Mouse (Mus musculus): ENCODE measurements around the gene Gm9747. TPM values are rescaled to one million over a fixed set of nuclear protein-coding genes. Genes with fewer than 3 reads are reported as not detected.

The Gm9747 gene
- polyA plus RNA-seq, 1 experiment, result not detected

DNA sequence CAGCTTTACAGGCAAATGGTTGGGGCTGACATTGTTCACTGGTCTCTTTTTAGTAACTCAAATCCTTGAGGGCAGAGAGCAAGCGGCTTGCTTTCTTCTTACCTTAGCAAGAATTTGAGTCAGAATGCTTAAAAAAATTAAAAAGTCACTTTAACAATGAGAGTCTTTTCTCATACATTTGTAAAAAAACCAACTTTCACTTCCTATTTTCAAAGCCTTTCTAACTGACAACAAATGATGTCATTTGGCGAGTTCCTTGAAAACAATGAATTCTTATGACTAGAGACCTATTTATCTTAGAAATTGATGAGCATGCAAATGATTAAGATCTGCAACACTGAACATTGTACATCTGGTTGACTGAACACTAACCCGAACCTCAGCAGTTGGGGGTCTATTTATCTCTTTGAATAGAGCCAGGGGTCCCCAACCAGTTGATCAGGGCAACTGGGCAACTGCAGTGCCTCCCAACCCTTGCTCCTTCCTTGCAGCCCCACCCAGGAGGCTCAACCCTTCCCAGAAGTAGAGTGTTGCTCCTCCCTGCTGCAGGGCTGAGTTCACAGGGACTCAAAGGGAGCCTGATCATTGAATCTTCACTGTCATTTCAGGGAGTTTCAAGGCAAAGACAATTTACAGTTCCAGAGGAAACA, 2.7 kb downstream of the Gm9747 start:
- Histone ChIP-seq H3K4me1 (ENCODE audit: control insufficient read depth, insufficient read depth, insufficient read length) (peaks cover 6% of the 10 kb centered on the region; the same call in 1 of the 2 replicates), H3K36me3 (ENCODE audit: control insufficient read depth, insufficient read depth, low read length) (no peaks in the 10 kb centered on the region), H3K27me3 (ENCODE audit: control insufficient read depth, insufficient read depth, low read length) (no peaks in the 10 kb centered on the region), H3K27ac (ENCODE audit: insufficient read depth, low read length) (no peak overlapping the region), H3K4me3 (ENCODE audit: extremely low read depth, insufficient read depth, insufficient read length) (no peak overlapping the region)
- 49% methylated on average over 3 of the region's 3 CpGs for WGBS
- TF ChIP-seq CTCF (IDR thresholded peaks at IDR 0.05; ENCODE audit: extremely low read depth, insufficient read depth, insufficient read length, insufficient replicate concordance) (no peak), POLR2A (IDR thresholded peaks at IDR 0.05; ENCODE audit: low read depth, low read length) (no peak)
- DNase-seq (ENCODE audit: low read depth in 1 of 2, low spot score in 2 of 2), result peak in 1 of 2 experiments; percentile 37

GRCm38 (mm10) chr1:82238245-82238644, 5.3 kb downstream of the Gm9747 start:
- DNase-seq (ENCODE audit: low read depth in 1 of 2, low spot score in 2 of 2), result no peak
- Histone ChIP-seq H3K27ac (ENCODE audit: insufficient read depth, low read length) (no peak overlapping the region), H3K27me3 (ENCODE audit: control insufficient read depth, insufficient read depth, low read length) (no peaks in the 10 kb centered on the region), H3K4me3 (ENCODE audit: extremely low read depth, insufficient read depth, insufficient read length) (no peak overlapping the region), H3K4me1 (ENCODE audit: control insufficient read depth, insufficient read depth, insufficient read length) (peaks cover 6% of the 10 kb centered on the region; the same call in 1 of the 2 replicates), H3K36me3 (ENCODE audit: control insufficient read depth, insufficient read depth, low read length) (no peaks in the 10 kb centered on the region)
- TF ChIP-seq CTCF (IDR thresholded peaks at IDR 0.05; ENCODE audit: extremely low read depth, insufficient read depth, insufficient read length, insufficient replicate concordance), result no peak
- TF ChIP-seq POLR2A (IDR thresholded peaks at IDR 0.05; ENCODE audit: low read depth, low read length), result no peak
- 83% methylated on average over 4 of the region's 4 CpGs for WGBS

DNA sequence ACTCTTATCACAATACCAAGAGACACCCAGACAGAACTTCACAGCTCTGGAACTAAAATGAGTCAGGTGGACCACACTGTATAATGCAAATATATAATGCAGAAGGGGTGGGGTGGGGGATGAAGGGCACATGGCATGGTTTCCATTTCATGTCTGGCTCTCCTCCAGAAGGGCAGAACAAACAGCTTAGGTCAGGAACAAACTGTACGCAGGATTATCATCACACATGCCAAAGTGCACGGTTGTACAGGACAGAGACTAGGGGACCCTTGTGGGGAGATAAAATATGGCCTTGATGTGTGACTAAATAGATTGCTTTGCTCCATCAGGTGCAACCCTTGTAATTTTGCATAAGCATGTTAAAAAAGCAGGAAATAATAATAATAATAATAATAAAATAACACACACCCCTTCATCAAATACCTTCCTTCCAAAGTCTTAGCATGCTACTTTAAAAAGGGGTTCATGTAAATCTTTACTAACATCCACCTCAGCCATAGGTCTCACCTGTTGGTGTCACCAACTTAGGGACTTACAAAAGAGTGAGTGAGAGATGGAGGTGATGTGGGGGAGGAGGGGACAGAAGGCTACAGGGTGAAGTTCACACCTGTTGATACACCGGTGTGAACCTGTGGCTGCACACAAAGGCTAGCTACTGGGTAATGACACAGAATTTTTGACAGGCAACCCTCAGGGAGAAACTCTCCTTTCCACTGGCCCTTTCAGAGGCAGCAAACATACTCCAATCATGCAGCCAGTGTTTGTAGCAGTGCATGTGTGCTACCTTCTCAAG, 6.7 kb downstream of the Gm9747 start:
- Histone ChIP-seq H3K27me3 (ENCODE audit: control insufficient read depth, insufficient read depth, low read length) (no peaks in the 10 kb centered on the region), H3K27ac (ENCODE audit: insufficient read depth, low read length) (no peak overlapping the region), H3K4me1 (ENCODE audit: control insufficient read depth, insufficient read depth, insufficient read length) (peaks cover 6% of the 10 kb centered on the region; the same call in 1 of the 2 replicates), H3K4me3 (ENCODE audit: extremely low read depth, insufficient read depth, insufficient read length) (no peak overlapping the region), H3K36me3 (ENCODE audit: control insufficient read depth, insufficient read depth, low read length) (no peaks in the 10 kb centered on the region)
- no peak for DNase-seq (ENCODE audit: low read depth in 1 of 2, low spot score in 2 of 2)
- WGBS, result 90% methylated on average over 3 of the region's 3 CpGs
- no peak for TF ChIP-seq CTCF (IDR thresholded peaks at IDR 0.05; ENCODE audit: extremely low read depth, insufficient read depth, insufficient read length, insufficient replicate concordance)
- TF ChIP-seq POLR2A (IDR thresholded peaks at IDR 0.05; ENCODE audit: low read depth, low read length), result no peak

GRCm38 (mm10) chr1:82243260-82243825, 10.4 kb downstream of the Gm9747 start:
- DNase-seq (ENCODE audit: low read depth in 1 of 2, low spot score in 2 of 2), result no peak
- Histone ChIP-seq H3K36me3 (ENCODE audit: control insufficient read depth, insufficient read depth, low read length) (no peaks in the 10 kb centered on the region), H3K27me3 (ENCODE audit: control insufficient read depth, insufficient read depth, low read length) (no peaks in the 10 kb centered on the region), H3K4me1 (ENCODE audit: control insufficient read depth, insufficient read depth, insufficient read length) (no peaks in the 10 kb centered on the region), H3K4me3 (ENCODE audit: extremely low read depth, insufficient read depth, insufficient read length) (no peak overlapping the region), H3K27ac (ENCODE audit: insufficient read depth, low read length) (no peak overlapping the region)
- TF ChIP-seq POLR2A (IDR thresholded peaks at IDR 0.05; ENCODE audit: low read depth, low read length) (no peak), CTCF (IDR thresholded peaks at IDR 0.05; ENCODE audit: extremely low read depth, insufficient read depth, insufficient read length, insufficient replicate concordance) (no peak)
- 80% methylated on average over 6 of the region's 6 CpGs for WGBS

- H3K4me1 ChIP-seq (ENCODE audit: control insufficient read depth, insufficient read depth, insufficient read length), result no peaks in the 10 kb centered on the region
- no peak overlapping the region for H3K4me3 ChIP-seq (ENCODE audit: extremely low read depth, insufficient read depth, insufficient read length)
- H3K27me3 ChIP-seq (ENCODE audit: control insufficient read depth, insufficient read depth, low read length), result no peaks in the 10 kb centered on the region
- no peak for DNase-seq (ENCODE audit: low read depth in 1 of 2, low spot score in 2 of 2)
- no peak overlapping the region for H3K27ac ChIP-seq (ENCODE audit: insufficient read depth, low read length)
- TF ChIP-seq CTCF (IDR thresholded peaks at IDR 0.05; ENCODE audit: extremely low read depth, insufficient read depth, insufficient read length, insufficient replicate concordance) (no peak), POLR2A (IDR thresholded peaks at IDR 0.05; ENCODE audit: low read depth, low read length) (no peak)
- WGBS, result 47% methylated on average over 5 of the region's 5 CpGs
- H3K36me3 ChIP-seq (ENCODE audit: control insufficient read depth, insufficient read depth, low read length), result no peaks in the 10 kb centered on the region
Measured at GRCm38 (mm10) chr1:82245002-82245401, 12.1 kb downstream of the Gm9747 start.

DNA sequence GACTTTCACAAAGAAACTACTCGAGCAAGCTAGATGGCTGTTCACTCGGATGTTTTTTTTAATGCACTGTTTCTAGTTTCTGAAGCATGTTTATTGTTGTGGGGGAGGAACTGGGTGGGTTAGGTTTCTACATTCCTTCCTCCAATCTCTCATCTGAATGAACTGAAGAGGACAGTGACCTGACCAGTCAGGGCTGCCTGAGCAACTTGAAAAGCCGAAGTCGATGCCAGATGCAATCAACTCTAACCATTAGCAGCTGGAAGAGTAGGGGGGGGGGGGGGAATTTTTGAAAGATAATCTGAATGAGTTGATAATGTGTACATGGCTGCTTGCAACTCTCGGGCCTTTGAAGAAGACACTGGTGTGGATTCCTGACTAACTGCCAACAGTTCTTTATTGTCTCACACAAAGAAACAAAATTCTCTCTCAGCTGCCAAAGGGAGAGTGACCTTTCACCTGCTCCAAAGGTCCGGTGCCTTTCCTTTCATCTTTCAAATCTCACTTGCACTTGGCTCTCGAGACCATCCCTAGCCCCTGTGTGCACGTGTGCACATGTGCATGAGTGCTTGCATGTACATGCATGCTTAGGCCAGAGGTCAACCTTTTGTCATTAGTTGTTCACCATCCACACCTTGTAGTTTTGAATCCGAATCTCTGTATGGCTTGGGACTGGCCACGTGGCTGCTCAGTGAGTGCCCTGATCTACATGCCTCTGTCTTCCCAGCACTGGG, 14.5 kb downstream of the Gm9747 start:
- Histone ChIP-seq H3K4me3 (ENCODE audit: extremely low read depth, insufficient read depth, insufficient read length) (no peak overlapping the region), H3K27me3 (ENCODE audit: control insufficient read depth, insufficient read depth, low read length) (no peaks in the 10 kb centered on the region), H3K36me3 (ENCODE audit: control insufficient read depth, insufficient read depth, low read length) (no peaks in the 10 kb centered on the region), H3K27ac (ENCODE audit: insufficient read depth, low read length) (no peak overlapping the region), H3K4me1 (ENCODE audit: control insufficient read depth, insufficient read depth, insufficient read length) (no peaks in the 10 kb centered on the region)
- WGBS, result 86% methylated on average over 10 of the region's 10 CpGs
- TF ChIP-seq CTCF (IDR thresholded peaks at IDR 0.05; ENCODE audit: extremely low read depth, insufficient read depth, insufficient read length, insufficient replicate concordance) (no peak), POLR2A (IDR thresholded peaks at IDR 0.05; ENCODE audit: low read depth, low read length) (no peak)
- DNase-seq (ENCODE audit: low read depth in 1 of 2, low spot score in 2 of 2), result no peak

Measured in spleen, adult 2 months (tissue).